Mouse (Mus musculus) liver, adult 2 months (tissue): ENCODE results near the gene Rps11. TPM values are rescaled to one million over a fixed set of nuclear protein-coding genes. Genes with fewer than 3 reads are reported as not detected.

Experiments used
- DNase-seq: peaks from one replicate; pipeline ENCODE4 v3.0.0-alpha.2; 2011; ENCODE audit warnings: low read depth, low spot score; ENCODE audit errors: extremely low read depth
- H3K27ac ChIP-seq: fragments of 200-500 bp; replicated peaks from 2 replicates; pipeline ENCODE4 v1.5.1; 2012; ENCODE audit warnings: low read depth, mild to moderate bottlenecking, control low read depth, inconsistent platforms, low read length; ENCODE audit not compliant: insufficient read depth
- H3K27me3 ChIP-seq: fragments of 200-500 bp; 2 replicates; pipeline ENCODE4 v1.6.1; 2012; ENCODE audit warnings: mild to moderate bottlenecking, moderate library complexity, low read length, inconsistent platforms; ENCODE audit not compliant: control insufficient read depth, insufficient read depth
- H3K36me3 ChIP-seq: fragments of 200-500 bp; 2 replicates; pipeline ENCODE4 v1.6.1; 2012; ENCODE audit warnings: low read length, inconsistent platforms; ENCODE audit not compliant: control insufficient read depth, insufficient read depth
- H3K4me1 ChIP-seq: fragments of 200-500 bp; 2 replicates; pipeline ENCODE4 v1.6.1; 2011; ENCODE audit warnings: low read length; ENCODE audit not compliant: control insufficient read depth, insufficient read depth
- H3K4me3 ChIP-seq: fragments of 200-500 bp; 2 replicates; pipeline ENCODE4 v1.5.1; 2011; ENCODE audit warnings: low read depth, mild to moderate bottlenecking, control low read depth, low read length, moderate library complexity; ENCODE audit not compliant: insufficient read depth
- H3K79me2 ChIP-seq: fragments of 200-500 bp; 2 replicates; pipeline ENCODE4 v1.6.1; 2012; ENCODE audit warnings: inconsistent platforms, mild to moderate bottlenecking, low read length, moderate library complexity; ENCODE audit not compliant: control insufficient read depth, insufficient read depth
- H3K9ac ChIP-seq: fragments of 200-500 bp; 2 replicates; pipeline ENCODE4 v1.6.1; 2012; ENCODE audit warnings: low read depth, mild to moderate bottlenecking, control low read depth, inconsistent platforms, low read length
- CTCF ChIP-seq: fragments of 200-500 bp; IDR thresholded peaks from 2 replicates; pipeline ENCODE4 v1.5.1; 2011; ENCODE audit warnings: low read depth, low read length, control low read depth
- POLR2A ChIP-seq: fragments of 200-500 bp; IDR thresholded peaks from 2 replicates; pipeline ENCODE4 v1.6.1; 2011; ENCODE audit warnings: low read length, control low read depth; ENCODE audit not compliant: insufficient read depth; ENCODE audit errors: extremely low read depth
- WGBS: fragments of 180-500 bp; shearing (Covaris S2); methylation state at CpG from one replicate; pipeline ENCODE4 v1.1.7; 2018; 5-methylcytosine and 5-hydroxymethylcytosine counted together
- polyA plus RNA-seq: library from polyadenylated mRNA; depleted of rRNA; stranded (reverse); fragments of >200 nt; gene quantifications from 2 replicates; pipeline ENCODE4 v1.2.3, GENCODE M21; 2012
- total RNA-seq: library from RNA; depleted of rRNA; stranded (reverse); fragments of >200 nt; gene quantifications from 2 replicates; pipeline ENCODE4 v1.2.3, GENCODE M21; 2014

Rps11 gene
- total and polyA plus RNA-seq, 2 experiments = 95.1 to 355 TPM

GRCm38 (mm10) chr7:45082401-45083299 lies 41.6 kb downstream of the Rps11 start:
- DNase-seq = no peak
- H3K9ac ChIP-seq = peak overlapping the region; percentile 37

GRCm38 (mm10) chr7:45081016-45081415 lies 43.2 kb downstream of the Rps11 start:
- Histone ChIP-seq H3K4me3 (no peak overlapping the region), H3K9ac (no peak overlapping the region), H3K27me3 (no peaks in the 10 kb centered on the region), H3K36me3 (no peaks in the 10 kb centered on the region), H3K27ac (no peak overlapping the region), H3K4me1 (no peaks in the 10 kb centered on the region), H3K79me2 (no peaks in the 10 kb centered on the region)
- TF ChIP-seq CTCF (no peak), POLR2A (no peak)
- DNase-seq = no peak
- WGBS = 64% methylated on average over 5 of the region's 5 CpGs

More at GRCm38 (mm10) chr7:45082401-45083299, 41.6 kb downstream of the Rps11 start:
- Histone ChIP-seq H3K4me3 (peak overlapping the region; percentile 36), H3K27me3 (no peaks in the 10 kb centered on the region), H3K27ac (peak overlapping the region; percentile 57), H3K4me1 (no peaks in the 10 kb centered on the region), H3K79me2 (no peaks in the 10 kb centered on the region), H3K36me3 (no peaks in the 10 kb centered on the region)
- TF ChIP-seq POLR2A (no peak), CTCF (no peak)
- WGBS = 62% methylated on average over 25 of the region's 25 CpGs

DNA sequence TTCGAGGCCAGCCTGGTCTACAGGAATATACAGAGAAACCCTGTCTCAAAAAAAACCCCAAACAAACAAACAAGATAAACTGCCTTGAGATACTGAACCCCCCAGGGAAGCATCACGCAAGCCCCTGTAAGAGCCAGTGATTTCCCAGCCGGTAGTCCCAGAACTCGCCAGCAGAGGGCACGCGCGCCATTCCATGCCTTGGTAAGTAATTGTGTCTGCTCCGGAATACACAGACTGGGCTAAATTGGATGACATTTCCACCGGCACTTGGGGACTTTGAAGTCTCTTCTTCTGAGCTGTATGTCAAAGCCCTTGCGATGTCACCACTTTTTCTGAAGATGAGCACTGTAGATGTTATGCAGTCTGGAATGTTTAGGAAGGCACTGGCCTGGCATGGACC lies 44.4 kb downstream of the Rps11 start:
- Histone ChIP-seq H3K27ac (no peak overlapping the region), H3K79me2 (no peaks in the 10 kb centered on the region), H3K4me3 (no peak overlapping the region), H3K4me1 (peaks cover 7% of the 10 kb centered on the region; the same call in 1 of the 2 replicates), H3K27me3 (no peaks in the 10 kb centered on the region), H3K9ac (no peak overlapping the region), H3K36me3 (no peaks in the 10 kb centered on the region)
- TF ChIP-seq POLR2A (no peak), CTCF (peak; percentile 93)
- DNase-seq = peak; percentile 62
- 1% methylated on average over 10 of the region's 10 CpGs for WGBS

DNA sequence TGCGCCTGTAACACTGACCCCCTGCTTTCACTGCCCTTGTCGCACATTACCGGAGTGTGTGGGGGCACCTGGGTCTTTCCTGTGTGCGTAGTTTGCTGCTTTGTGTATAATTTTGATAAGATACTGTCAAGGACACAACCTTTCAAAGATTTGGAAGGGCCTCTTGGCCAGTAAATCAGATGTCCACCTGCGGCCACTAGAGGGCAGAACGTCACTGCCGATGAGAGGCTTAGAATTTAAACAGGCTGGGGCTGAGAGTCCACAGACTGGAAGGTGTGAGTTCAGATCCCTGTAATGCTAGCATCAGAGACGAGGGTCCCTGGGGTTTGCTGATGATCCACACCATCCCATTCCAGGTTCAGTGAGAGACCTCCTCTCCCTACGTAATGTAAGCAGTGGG lies 45.7 kb downstream of the Rps11 start:
- Histone ChIP-seq H3K9ac (no peak overlapping the region), H3K4me3 (no peak overlapping the region), H3K4me1 (peaks cover 7% of the 10 kb centered on the region; the same call in 1 of the 2 replicates), H3K79me2 (0 out of 2 replicates have a peak, but pooled peaks cover 5% of the 10 kb centered on the region), H3K27ac (no peak overlapping the region), H3K27me3 (no peaks in the 10 kb centered on the region), H3K36me3 (no peaks in the 10 kb centered on the region)
- DNase-seq = peak; percentile 62
- TF ChIP-seq POLR2A (no peak), CTCF (peak; percentile 81)
- 23% methylated on average over 9 of the region's 9 CpGs for WGBS

DNA sequence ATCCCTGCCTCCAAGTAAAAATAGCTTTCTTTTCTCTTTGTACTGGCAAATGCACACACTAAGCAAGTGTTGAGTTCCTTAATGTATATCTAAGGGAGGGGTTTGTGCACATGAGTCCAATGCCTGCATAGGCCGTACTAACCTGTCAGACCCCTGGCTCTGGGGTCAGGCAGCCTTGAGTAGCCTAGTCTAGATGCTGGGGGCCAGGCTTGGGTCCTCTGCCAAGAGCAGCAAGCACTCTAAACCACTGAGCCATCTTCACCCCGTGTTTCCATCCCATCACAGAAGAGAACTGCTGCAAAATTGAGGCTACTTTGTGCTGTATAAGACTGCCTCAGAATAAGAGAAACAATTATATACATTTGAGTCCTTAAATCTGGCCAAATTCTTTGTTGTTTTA lies 46.4 kb downstream of the Rps11 start:
- H3K27ac ChIP-seq = no peak overlapping the region
- TF ChIP-seq POLR2A (no peak), CTCF (no peak)
- no peaks in the 10 kb centered on the region for H3K36me3 ChIP-seq
- 90% methylated on average over 2 of the region's 2 CpGs for WGBS
- peaks cover 12% of the 10 kb centered on the region for H3K4me1 ChIP-seq
- peaks cover 10% of the 10 kb centered on the region; the same call in 1 of the 2 replicates for H3K79me2 ChIP-seq
- no peaks in the 10 kb centered on the region for H3K27me3 ChIP-seq
- no peak overlapping the region for H3K4me3 ChIP-seq
- no peak overlapping the region for H3K9ac ChIP-seq
- DNase-seq = no peak

DNA sequence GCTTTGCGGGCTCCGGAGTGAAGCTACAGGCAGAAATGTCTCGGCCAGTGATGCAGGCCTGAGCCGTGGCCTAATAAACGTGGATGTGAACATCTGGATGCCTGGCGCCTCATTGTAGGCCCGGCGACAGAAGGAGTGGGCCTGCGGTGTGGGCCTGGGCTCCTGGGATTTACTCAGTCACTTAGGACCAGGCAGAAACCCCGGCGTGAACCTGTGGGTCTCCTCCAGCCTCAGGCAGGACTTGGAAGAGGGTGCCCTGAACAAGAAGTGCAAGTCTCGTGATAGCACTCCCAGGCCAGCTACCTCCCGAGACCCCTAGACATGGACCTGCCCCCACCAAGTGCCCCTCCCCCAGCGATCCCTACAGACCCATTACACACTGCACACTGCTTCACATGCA lies 46.9 kb downstream of the Rps11 start:
- no peak overlapping the region for H3K4me3 ChIP-seq
- H3K4me1 ChIP-seq = peaks cover 14% of the 10 kb centered on the region
- no peak overlapping the region for H3K9ac ChIP-seq
- 91% methylated on average over 14 of the region's 14 CpGs for WGBS
- no peaks in the 10 kb centered on the region for H3K27me3 ChIP-seq
- H3K36me3 ChIP-seq = no peaks in the 10 kb centered on the region
- H3K79me2 ChIP-seq = peaks cover 10% of the 10 kb centered on the region; the same call in 1 of the 2 replicates
- no peak for DNase-seq
- no peak overlapping the region for H3K27ac ChIP-seq
- no peak for TF ChIP-seq POLR2A
- TF ChIP-seq CTCF = no peak
